Mouse (Mus musculus): Measurements from ENCODE around the gene Bcl7c.

DNA sequence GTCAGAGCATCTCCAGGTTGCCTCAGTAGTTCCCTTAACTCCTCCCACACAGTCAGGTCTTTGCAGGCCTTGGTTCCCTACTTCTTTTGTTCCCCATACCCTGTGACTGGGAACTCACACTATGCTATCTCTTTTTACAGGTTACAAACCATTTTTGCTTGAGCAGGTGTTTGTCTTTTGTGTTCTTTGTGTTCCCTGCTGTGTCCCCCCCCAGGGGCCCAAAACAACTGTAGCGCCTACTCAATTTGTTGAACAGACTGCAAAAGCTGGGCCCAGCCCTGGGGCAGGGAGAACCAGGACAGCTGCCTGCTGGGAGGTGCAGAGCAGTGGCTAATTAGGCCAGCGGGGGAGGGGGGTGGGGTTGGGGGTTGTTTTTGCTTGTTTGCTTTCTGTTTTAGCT lies 90.8 kb downstream of the Bcl7c start:
- TF ChIP-seq POLR2A (IDR thresholded peaks at IDR 0.05; ENCODE audit: insufficient read depth, low read depth, low read length) = no peak
- TF ChIP-seq CTCF (IDR thresholded peaks at IDR 0.05; ENCODE audit: insufficient read depth, low read depth, low read length) = no peak
